Mouse (Mus musculus) thymus, postnatal 25 days (tissue): ENCODE results near the gene Hba-a1.
"Not testable (repeated sequence)": the region's sequence is repeated elsewhere in the genome, so short reads cannot be mapped to it uniquely, and the experiment has no call there.

Source experiments
- DNase-seq: peaks from one replicate; pipeline ENCODE4 v3.0.0; 2022

Gene Hba-a1

GRCm38 (mm10) chr11:32283091-32283777, at the start of gene Hba-a1:
Gene Hba-a1 (plus strand): TSS chr11:32283511.
- not testable (repeated sequence) for DNase-seq

GRCm38 (mm10) chr11:32233895-32234294, 49.4 kb upstream of the Hba-a1 start:
- DNase-seq: no peak

GRCm38 (mm10) chr11:32234816-32235485, 48.4 kb upstream of the Hba-a1 start:
- DNase-seq: no peak

GRCm38 (mm10) chr11:32235646-32236045, 47.7 kb upstream of the Hba-a1 start:
- DNase-seq: no peak

GRCm38 (mm10) chr11:32236132-32236531, 47.2 kb upstream of the Hba-a1 start:
- no peak for DNase-seq

GRCm38 (mm10) chr11:32236712-32237410, 46.5 kb upstream of the Hba-a1 start:
- DNase-seq: peak; percentile 27

GRCm38 (mm10) chr11:32237411-32237795, 45.9 kb upstream of the Hba-a1 start:
- DNase-seq: no peak

GRCm38 (mm10) chr11:32238093-32238860, 45.0 kb upstream of the Hba-a1 start:
- peak; percentile 79 for DNase-seq

- DNase-seq: no peak
These were observed 41.9 kb upstream of the Hba-a1 start for GRCm38 (mm10) chr11:32241391-32241790.

GRCm38 (mm10) chr11:32242209-32242608, 41.1 kb upstream of the Hba-a1 start:
- DNase-seq: no peak

- DNase-seq: no peak
These were observed 39.9 kb upstream of the Hba-a1 start for GRCm38 (mm10) chr11:32243205-32243955.

- no peak for DNase-seq
These were observed 39.2 kb upstream of the Hba-a1 start for GRCm38 (mm10) chr11:32244064-32244463.

GRCm38 (mm10) chr11:32244617-32245016, 38.7 kb upstream of the Hba-a1 start:
- DNase-seq: no peak

GRCm38 (mm10) chr11:32245614-32246013, 37.7 kb upstream of the Hba-a1 start:
- DNase-seq: no peak

GRCm38 (mm10) chr11:32247068-32247467, 36.2 kb upstream of the Hba-a1 start:
- peak; percentile 47 for DNase-seq

GRCm38 (mm10) chr11:32248350-32248749, 35.0 kb upstream of the Hba-a1 start:
- no peak for DNase-seq

GRCm38 (mm10) chr11:32250880-32251763, 32.2 kb upstream of the Hba-a1 start:
- DNase-seq: no peak

GRCm38 (mm10) chr11:32253121-32253520, 30.2 kb upstream of the Hba-a1 start:
- no peak for DNase-seq

GRCm38 (mm10) chr11:32256146-32256545, 27.2 kb upstream of the Hba-a1 start:
- DNase-seq: no peak

GRCm38 (mm10) chr11:32256566-32256965, 26.7 kb upstream of the Hba-a1 start:
- no peak for DNase-seq
